In genomic region chr3:152721301-152721700, GRCm38 (mm10) we compare ENCODE assay signal across 12 mouse cellular contexts. TPM values are rescaled to one million over a fixed set of nuclear protein-coding genes. Genes with fewer than 3 reads are reported as not detected.
A peak's percentile ranks its signal among the peaks of the same experiment; 100 is the strongest.
DNase-seq lines count a peak whose midpoint lies in the region; ATAC-seq and TF ChIP-seq lines count a peak whose summit lies in the region.
"Had no signal": no experiment of that assay in that cellular context is flagged by ENCODE, and none has a peak within 500 bp of the region (broad histone marks: within the 10 kb centered on the region; RNA-seq: fewer than 3 reads in every experiment).

No protein-coding gene starts in this region.

- H3K9ac ChIP-seq in liver, embryonic 13.5 days, result no peak overlapping the region
- H3K9ac ChIP-seq: hindbrain, embryonic 15.5 days; limb, embryonic 12.5 days had no signal

- H3K4me1 ChIP-seq in liver, embryonic 13.5 days (replicated peaks), result no peaks in the 10 kb centered on the region
- H3K4me1 ChIP-seq: hindbrain, embryonic 15.5 days; limb, embryonic 12.5 days had no signal

- H3K4me2 ChIP-seq in liver, embryonic 13.5 days, result no peak overlapping the region
- H3K4me2 ChIP-seq: hindbrain, embryonic 15.5 days; limb, embryonic 12.5 days had no signal

- H3K36me3 ChIP-seq in liver, embryonic 13.5 days, result peaks cover 5% of the 10 kb centered on the region; the same call in 1 of the 2 replicates

- no peak for ATAC-seq in liver, embryonic 13.5 days (ENCODE audit: low read depth)

- intact Hi-C loops in left cerebral cortex, adult 2 months (cut with DNase I), result loop anchor here (5.0 kb wide), 1 partner anchor 129 kb away; no protein-coding TSS in a partner anchor
- intact Hi-C loops in left cerebral cortex, postnatal 36 days (cut with DNase I), result no loop called here

- H3K27me3 ChIP-seq in liver, embryonic 13.5 days, result no peaks in the 10 kb centered on the region
- H3K27me3 ChIP-seq: hindbrain, embryonic 15.5 days; limb, embryonic 12.5 days; megakaryocyte, embryonic 14.5 days had no signal

- peak; percentile 27 for TF ChIP-seq CTCF in left cerebral cortex, adult 2 months (IDR thresholded peaks at IDR 0.05)

- WGBS in liver, embryonic 13.5 days (ENCODE audit: insufficient replicate concordance), result 68% methylated on average over 6 of the region's 6 CpGs

- H3K4me3 ChIP-seq in left cerebral cortex, adult 2 months, result no peak overlapping the region
- H3K4me3 ChIP-seq in liver, embryonic 13.5 days (replicated peaks), result no peak overlapping the region
- H3K4me3 ChIP-seq: heart, embryonic 10.5 days; hindbrain, embryonic 15.5 days; limb, embryonic 12.5 days; megakaryocyte, embryonic 14.5 days had no signal

- no peak for DNase-seq in left cerebral cortex, adult 2 months (ENCODE audit: extremely low spot score in 1 of 2, low spot score in 2 of 2)
- DNase-seq in left cerebral cortex, postnatal 36 days (ENCODE audit: low spot score in 2 of 2), result no peak
- DNase-seq in B cell, adult 2 months, result peak; percentile 9 to 16
- DNase-seq in ES-CJ7 (ENCODE audit: low read depth, low spot score), result peak; percentile 18
- DNase-seq in liver, embryonic 13.5 days, result peak; percentile 5
- no peak for DNase-seq in adrenal gland, adult 2 months
- DNase-seq in layer of hippocampus, postnatal 14 days (ENCODE audit: low spot score in 2 of 2), result no peak
- DNase-seq: thymus, postnatal 25 days had no signal

- H3K27ac ChIP-seq in left cerebral cortex, adult 2 months, result no peak overlapping the region
- H3K27ac ChIP-seq in liver, embryonic 13.5 days, result no peak overlapping the region
- H3K27ac ChIP-seq: heart, embryonic 10.5 days; hindbrain, embryonic 15.5 days; limb, embryonic 12.5 days had no signal

- no peaks in the 10 kb centered on the region for H3K9me3 ChIP-seq in liver, embryonic 13.5 days (replicated peaks)
- H3K9me3 ChIP-seq: heart, embryonic 10.5 days; hindbrain, embryonic 15.5 days; limb, embryonic 12.5 days; megakaryocyte, embryonic 14.5 days had no signal

RNA-seq across cellular contexts. Expression of gene Pigk, which starts 7.4 kb away (rescaled TPM):
- 10 to 100 TPM; 49.8 to 51.9 TPM for total RNA-seq in left cerebral cortex, adult 2 months (2021)
- total RNA-seq in left cerebral cortex, postnatal 36 days (2021), result 10 to 100 TPM; 49.5 to 52.9 TPM
- polyA plus RNA-seq in liver, embryonic 13.5 days (2015; fragmentation: Nextera tagmentation; extraction: Ambion mirVana), result 24.2 and 24.9 TPM in 2 replicates
- total RNA-seq in adrenal gland, adult 2 months (2021), result 10 to 100 TPM; 62.5 to 63.6 TPM
- 11.8 and 18.8 TPM in 2 replicates for polyA plus RNA-seq in adrenal gland, adult 2 months (2012; rRNA removed)
- 10 to 100 TPM; 46.6 to 47.2 TPM for total RNA-seq in layer of hippocampus, postnatal 14 days (2021)

RNA-seq across cellular contexts. Expression of gene Ak5, which starts 53.1 kb away (rescaled TPM):
- 100 to 1,000 TPM; 139 to 148 TPM for total RNA-seq in left cerebral cortex, adult 2 months (2021)
- total RNA-seq in left cerebral cortex, postnatal 36 days (2021), result 100 to 1,000 TPM; 142 to 149 TPM
- polyA plus RNA-seq in liver, embryonic 13.5 days (2015; fragmentation: Nextera tagmentation; extraction: Ambion mirVana), result 0.30 and 0.36 TPM in 2 replicates
- total RNA-seq in adrenal gland, adult 2 months (2021), result 1 to 10 TPM; 3.2 to 4.8 TPM
- polyA plus RNA-seq in adrenal gland, adult 2 months (2012; rRNA removed), result 0.48 and 0.72 TPM in 2 replicates
- 100 to 1,000 TPM; 214 to 220 TPM for total RNA-seq in layer of hippocampus, postnatal 14 days (2021)

Comparison
In these comparisons a context has a peak if more than half of its experiments do, and no peak if none do; other contexts are left out.
1. DNase-seq: peak in B cell, adult 2 months (2 of 2), ES-CJ7 (single experiment) and liver, embryonic 13.5 days (single experiment); none in left cerebral cortex, adult 2 months (0 of 2), left cerebral cortex, postnatal 36 days (0 of 2), adrenal gland, adult 2 months (single experiment) and layer of hippocampus, postnatal 14 days (0 of 2).
2. RNA of gene Ak5, which starts 53.1 kb away (total RNA-seq): 214 to 220 TPM in layer of hippocampus, postnatal 14 days, 142 to 149 TPM in left cerebral cortex, postnatal 36 days and 139 to 148 TPM in left cerebral cortex, adult 2 months; 3.2 to 4.8 TPM in adrenal gland, adult 2 months; every median in the first group is over 10 times any median in the second.